Mouse (Mus musculus): Measurements from ENCODE around the gene T2.
A peak's percentile ranks its signal among the peaks of the same experiment; 100 is the strongest.

Gene T2

DNA sequence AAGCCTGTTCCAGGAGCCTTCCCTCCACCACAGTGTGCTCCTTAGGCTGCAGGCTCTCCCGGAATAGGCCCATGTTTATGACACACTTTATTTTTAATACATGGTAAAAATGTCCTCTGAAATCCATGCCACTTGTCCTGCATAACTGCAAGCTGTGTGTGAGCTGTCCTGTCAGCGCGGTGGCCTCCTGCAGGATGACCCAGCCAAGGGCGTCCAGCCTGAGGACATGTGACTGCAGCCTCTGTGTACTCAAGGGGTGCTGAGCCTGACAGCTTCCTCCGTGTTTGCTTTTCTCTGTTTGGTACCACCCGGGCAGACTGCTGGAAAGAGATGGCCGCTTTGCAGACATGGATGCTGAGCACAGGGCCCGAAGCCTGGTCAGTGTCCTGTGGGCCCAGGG, 61.1 kb downstream of the T2 start:
- no peak for DNase-seq (ENCODE audit: extremely low read depth, low read depth)

- no peak for DNase-seq (ENCODE audit: extremely low read depth, low read depth)
Observed at GRCm38 (mm10) chr17:8420739-8421138, 64.9 kb downstream of the T2 start.

- no peak for DNase-seq (ENCODE audit: extremely low read depth, low read depth)
Observed at GRCm38 (mm10) chr17:8421517-8421916, 65.7 kb downstream of the T2 start.

DNA sequence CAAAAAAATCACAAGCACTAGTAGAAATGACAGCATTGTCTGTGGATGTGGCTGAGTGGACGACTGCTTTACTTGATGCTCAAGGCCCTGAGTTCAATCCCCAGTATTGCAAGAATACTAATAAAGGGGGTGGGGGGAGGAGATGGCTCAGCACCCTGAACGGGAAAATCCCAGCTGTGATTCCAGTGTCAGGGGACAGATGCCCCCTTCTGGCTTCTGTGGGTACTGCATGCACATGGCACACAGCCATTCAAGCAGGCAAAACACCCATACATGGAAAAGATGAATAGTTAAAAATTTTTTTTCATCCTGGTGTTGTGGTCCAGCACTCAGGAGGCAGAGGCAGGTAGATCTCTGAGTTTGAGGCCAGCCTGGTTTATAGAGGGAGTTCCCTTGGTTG, 67.5 kb downstream of the T2 start:
- DNase-seq (ENCODE audit: extremely low read depth, low read depth), result no peak

DNA sequence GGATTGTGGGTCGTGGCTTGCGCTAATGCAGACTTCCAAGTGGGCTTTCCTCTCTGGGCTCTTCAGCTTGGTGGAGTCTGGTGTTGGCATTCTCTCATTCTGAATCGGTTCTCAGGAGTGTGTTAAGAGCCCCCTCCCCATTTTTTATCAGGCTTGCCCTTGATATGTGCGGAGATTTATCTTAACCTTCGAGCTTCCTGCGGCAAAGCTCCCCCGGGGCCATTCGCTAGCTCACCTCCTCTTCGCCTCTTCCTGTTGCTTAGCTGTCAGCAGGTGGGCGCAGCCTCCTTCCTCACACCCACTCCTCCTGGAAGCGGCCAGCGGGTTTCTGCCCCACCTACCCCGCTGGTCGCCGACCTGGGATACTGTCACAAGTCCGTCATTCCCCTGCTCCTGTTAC, 73.6 kb downstream of the T2 start:
- DNase-seq (ENCODE audit: extremely low read depth, low read depth), result no peak

DNA sequence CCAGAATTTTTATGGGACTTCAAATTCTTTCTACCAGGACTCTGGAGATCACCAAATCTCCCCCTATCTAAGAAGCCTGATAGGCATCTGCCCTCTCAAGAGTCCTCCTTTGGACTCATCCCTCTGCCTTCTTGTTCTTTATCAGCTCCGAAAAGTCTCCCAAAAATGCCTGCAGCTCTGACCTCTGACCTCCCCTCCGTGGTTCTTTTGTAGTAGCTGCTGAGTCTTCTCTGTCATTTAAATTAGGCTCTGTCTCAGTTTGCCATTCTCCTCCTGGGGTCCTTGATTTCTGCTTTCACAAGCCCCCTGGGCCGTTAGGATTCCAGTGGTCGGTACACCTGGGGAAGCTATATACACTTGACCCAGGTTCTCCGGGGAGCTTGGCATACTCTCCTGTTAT, 74.1 kb downstream of the T2 start:
- DNase-seq (ENCODE audit: extremely low read depth, low read depth), result no peak

DNA sequence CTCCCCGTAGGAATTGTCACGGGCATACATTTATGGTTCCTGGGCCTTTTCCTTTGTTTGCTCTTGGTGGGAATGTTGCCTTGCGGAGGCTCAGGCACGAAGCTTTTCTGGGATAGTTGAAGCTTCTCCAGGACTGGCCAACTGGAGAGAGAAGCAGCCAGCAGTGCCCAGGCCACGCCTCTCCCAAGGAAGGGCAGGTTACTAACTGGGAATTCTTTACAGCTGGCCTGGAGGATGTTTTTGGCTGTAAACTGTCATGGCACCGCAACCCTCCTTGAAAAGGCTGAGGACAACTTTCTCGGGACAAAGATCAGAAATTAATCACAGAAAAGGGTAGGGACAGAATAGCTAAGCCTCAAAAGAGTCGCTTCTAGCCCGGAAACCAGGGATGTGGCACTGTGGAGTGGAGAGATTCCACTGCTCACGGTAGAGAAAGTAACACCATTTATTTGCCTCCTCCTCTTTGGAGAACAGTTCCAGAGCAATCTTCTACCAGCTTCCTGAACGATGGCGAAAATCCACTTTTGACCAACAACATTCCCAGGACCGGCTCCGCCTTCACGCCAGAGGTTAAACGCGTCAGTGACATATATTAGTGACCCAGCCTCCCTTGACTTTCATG, 76.5 kb downstream of the T2 start:
- no peak for DNase-seq (ENCODE audit: extremely low read depth, low read depth)

GRCm38 (mm10) chr17:8433121-8433977, 77.6 kb downstream of the T2 start:
- DNase-seq (ENCODE audit: extremely low read depth, low read depth), result no peak

DNA sequence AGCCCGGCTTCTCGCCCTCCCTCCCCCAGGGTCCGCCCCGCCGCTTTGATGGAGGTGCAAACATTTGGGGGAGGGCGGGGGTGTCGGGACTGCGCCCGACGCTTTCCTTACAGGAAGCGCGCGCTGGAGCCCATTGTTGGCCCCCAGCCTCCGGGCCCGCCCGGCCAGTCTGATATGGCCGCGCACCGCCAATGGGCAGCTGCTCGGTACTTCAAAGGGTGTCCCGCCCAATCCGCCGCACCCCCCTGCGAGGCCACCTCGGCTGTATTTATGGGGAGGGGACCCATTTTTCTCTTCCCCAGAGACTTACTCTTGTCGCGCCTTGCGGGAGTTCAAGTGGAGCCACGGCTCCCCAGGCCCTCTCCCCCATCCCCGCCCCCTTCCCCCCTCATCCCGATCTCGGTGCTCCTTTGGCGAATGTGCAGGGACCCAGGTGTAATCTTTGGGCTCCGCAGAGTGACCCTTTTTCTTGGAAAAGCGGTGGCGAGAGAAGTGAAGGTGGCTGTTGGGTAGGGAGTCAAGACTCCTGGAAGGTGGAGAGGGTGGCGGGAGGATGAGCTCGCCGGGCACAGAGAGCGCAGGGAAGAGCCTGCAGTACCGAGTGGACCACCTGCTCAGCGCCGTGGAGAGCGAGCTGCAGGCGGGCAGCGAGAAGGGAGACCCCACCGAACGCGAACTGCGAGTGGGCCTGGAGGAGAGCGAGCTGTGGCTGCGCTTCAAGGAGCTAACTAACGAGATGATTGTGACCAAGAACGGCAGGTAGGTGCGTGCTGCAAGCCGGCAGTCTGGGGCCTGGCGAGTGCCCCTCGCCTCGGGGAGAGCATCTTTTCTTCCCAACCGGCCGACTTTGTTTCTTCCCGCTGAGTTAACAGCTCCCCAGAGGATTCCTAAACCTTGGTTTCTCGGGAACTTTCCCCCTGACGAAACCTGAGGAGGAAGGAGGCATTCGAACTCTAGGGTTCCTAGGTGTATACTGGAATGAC, 78.5 kb downstream of the T2 start, which contains the start of gene T:
T (plus strand) TSS at position 446 of the 983 bp plus-strand sequence.
- no peak for DNase-seq (ENCODE audit: extremely low read depth, low read depth)

DNA sequence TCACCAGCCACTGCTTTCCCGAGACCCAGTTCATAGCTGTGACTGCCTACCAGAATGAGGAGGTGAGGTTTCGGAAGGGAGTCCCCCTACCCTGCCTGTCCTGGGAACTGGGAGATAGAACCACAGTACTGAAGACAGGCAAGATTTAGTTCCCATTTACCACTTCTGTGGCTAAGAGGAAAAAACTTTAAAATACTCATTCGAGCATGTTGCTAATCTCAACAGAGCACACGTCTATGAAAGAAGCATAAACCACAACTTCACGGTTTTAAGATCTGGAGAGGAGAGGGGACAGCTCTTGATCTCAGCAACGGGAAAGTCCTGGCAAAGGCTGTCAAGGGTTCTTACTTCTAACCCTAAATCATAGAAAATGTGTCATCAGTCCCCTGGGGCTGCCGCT, 80.4 kb downstream of the T2 start:
- DNase-seq (ENCODE audit: extremely low read depth, low read depth), result peak; percentile 56

DNA sequence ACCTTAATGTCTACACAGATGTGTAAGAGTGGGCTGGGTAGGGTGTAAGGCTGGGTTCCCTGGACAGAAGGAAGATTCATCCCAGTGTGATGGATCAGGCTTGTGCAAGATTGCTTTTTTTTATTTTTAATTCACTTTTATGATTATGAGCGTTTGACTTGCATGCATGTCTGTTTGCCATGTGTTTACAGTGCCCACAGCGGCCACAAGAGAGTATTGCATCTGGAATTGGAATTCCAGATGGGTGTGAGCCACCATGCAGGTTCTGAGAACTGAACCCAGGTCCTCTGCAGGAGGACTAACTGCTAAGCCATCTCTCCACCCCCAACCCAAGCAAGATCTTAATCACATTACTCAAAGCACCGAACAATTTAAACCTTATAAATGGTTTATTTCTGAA, 88.3 kb downstream of the T2 start:
- no peak for DNase-seq (ENCODE audit: extremely low read depth, low read depth)

DNA sequence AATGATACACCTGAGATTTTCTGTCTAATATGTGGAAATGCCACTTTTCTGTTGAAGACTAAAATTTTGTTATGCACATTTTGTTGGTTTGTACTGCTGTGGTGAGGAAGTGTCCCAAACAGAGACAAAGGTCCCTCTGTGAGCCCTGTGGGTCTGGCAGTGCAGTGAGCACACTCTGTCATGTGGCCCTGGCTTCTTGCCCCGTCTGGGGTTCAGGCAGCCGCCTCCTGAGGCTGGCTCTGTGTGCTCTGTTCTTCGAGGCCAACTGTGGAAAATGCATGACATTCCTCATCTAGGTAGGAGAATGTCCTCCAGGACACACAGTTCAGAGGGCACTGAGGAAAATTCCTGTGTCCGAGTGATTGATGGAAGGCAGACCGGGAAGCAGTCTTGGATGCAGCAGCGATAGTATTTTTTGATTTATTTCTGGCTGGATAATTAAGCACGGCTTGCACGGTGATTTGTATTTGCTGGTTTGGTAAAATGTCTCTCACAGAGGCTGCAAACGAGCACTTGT, 91.9 kb downstream of the T2 start:
- no peak for DNase-seq (ENCODE audit: extremely low read depth, low read depth)

- DNase-seq (ENCODE audit: extremely low read depth, low read depth), result no peak
Observed at GRCm38 (mm10) chr17:8448324-8448723, 92.5 kb downstream of the T2 start.

DNA sequence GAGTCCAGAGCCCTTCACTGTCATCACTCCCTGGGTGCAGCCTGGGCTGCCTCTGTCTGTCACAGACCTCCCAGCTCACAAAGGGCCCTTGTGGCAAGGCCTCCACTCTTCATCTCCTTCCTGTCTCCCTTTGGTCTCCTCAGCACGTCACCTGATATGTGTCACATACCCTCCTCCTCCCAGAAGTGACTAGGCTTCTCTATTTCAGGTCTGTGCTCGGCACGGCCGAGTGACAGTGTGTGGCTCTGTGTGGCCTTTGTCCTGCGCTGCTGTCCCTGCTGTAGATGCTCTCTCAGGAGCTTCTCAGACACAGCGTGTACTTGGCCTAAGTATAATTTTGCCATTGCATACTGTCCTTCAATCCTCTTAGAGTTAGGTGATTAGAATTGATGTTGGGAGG, 99.4 kb downstream of the T2 start:
- DNase-seq (ENCODE audit: extremely low read depth, low read depth), result no peak

GRCm38 (mm10) chr17:8455601-8456000, 99.8 kb downstream of the T2 start:
- no peak for DNase-seq (ENCODE audit: extremely low read depth, low read depth)

DNA sequence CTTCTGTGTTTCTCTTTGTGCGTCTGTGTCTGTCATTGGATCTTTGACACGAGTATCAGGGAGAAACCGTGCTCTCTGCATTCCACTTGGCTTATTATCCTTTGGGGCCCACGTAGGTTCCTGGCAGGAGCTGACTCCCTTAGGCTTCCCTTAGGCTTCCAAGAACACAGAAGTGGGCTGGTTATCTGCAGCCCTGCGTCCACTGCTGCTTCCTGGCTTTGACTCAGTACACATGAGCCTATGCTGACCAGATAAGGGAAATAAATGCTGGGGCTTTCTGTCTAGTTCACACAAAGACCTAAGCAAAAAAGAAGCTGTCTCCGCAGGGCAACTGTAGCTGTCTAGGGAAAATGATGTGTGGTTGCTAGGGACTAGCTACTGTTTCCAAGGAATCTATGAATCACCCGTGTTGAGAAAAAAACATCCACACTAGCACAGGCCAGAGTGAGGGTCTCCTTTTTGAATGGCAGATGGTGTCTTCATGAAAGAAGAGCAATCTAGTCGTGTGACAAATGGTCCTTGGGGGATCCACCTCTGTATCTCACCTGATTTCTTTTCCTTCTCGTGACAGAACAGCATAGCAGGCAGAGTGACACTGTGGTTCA, 101.2 kb downstream of the T2 start:
- no peak for DNase-seq (ENCODE audit: extremely low read depth, low read depth)

GRCm38 (mm10) chr17:8461568-8461967, 105.8 kb downstream of the T2 start:
- no peak for DNase-seq (ENCODE audit: extremely low read depth, low read depth)

DNA sequence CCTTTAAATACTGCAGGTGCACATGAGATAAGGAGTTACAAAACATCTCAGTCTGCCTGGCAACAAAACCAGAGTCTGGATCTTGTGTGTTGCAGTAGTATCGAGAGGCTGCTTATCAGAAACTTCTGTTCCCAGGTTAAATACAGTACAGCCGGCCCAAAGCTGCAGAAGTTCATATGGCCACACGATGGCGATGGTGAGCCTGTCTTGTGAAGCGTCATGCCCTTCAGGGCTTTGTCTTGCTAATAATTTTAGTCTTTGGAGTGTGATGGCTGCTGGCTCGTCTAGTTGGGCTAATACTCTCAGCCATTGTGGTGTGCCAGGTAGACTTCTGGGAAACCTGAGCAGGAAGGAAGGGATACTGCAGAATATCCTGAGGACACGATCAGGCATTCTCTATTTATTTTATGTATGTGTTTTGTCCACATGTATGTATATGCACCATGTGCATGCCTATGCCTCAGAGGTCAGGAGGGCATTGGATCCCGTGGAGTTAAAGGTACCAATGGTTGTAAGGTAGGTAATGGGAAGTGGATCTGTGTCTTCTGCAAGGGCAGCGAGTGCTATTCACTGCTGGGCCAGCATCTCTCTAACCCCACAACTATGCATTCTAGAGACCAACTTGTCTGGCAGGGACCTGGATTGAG, 107.8 kb downstream of the T2 start:
- DNase-seq (ENCODE audit: extremely low read depth, low read depth), result peak; percentile 64

- DNase-seq (ENCODE audit: extremely low read depth, low read depth), result no peak
Observed at GRCm38 (mm10) chr17:8467771-8468170, 112.0 kb downstream of the T2 start.

DNA sequence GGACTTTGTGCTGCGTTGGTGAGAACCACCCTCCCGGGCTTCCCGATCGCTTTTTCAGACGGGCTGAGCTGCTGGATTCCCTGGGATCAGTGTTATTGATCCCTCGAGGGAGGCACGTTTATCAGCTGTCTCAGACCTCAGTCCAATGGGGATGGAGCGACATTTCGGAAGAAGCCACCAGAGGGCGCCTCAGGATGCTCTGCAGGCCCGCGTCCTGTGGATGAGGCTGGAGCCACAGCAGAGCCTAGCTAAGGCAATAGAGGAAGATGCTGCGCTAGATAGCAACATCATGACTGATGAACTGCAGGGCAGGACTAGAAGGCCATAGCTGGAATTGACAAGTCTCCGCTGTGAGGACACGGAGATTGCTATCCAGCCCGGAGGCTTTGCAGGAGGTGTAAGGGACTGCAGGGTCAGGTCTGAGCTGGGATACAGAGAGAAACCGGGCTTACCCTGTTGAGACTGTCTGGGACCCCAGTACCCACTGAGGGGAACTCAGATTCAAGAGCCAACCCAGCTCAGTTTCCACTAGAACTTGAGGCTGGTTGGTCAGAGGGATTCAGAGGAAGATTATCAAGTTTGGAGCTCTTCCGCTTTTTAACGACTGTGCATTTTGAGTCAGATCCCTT, 113.0 kb downstream of the T2 start:
- no peak for DNase-seq (ENCODE audit: extremely low read depth, low read depth)
